Mouse (Mus musculus) limb, embryonic 13.5 days (tissue): ENCODE measurements around the gene Sdccag8. TPM values are rescaled to one million over a fixed set of nuclear protein-coding genes. Genes with fewer than 3 reads are reported as not detected.

ENCODE experiments used
- ATAC-seq: fragments of 200-750 bp; cut with Nextera tagmentation; 2 replicates; pipeline ENCODE4 v1.8.0; 2017; ENCODE audit warnings: low read depth, moderate number of reproducible peaks, moderate TSS enrichment; ENCODE audit not compliant: low FRiP score
- H3K27ac ChIP-seq: fragments of 300-500 bp; sonication (generic); 2 replicates; pipeline ENCODE4 v1.5.1; 2015; ENCODE audit warnings: inconsistent platforms, mild to moderate bottlenecking, moderate library complexity
- H3K27me3 ChIP-seq: fragments of 300-500 bp; sonication (generic); 2 replicates; pipeline ENCODE4 v1.6.1; 2015; ENCODE audit warnings: mild to moderate bottlenecking, inconsistent platforms
- H3K36me3 ChIP-seq: fragments of 300-500 bp; sonication (generic); 2 replicates; pipeline ENCODE4 v1.6.1; 2015; ENCODE audit warnings: inconsistent platforms, mild to moderate bottlenecking, moderate library complexity
- H3K4me1 ChIP-seq: fragments of 300-500 bp; sonication (generic); 2 replicates; pipeline ENCODE4 v1.6.1; 2015; ENCODE audit warnings: inconsistent platforms
- H3K4me2 ChIP-seq: fragments of 300-500 bp; sonication (generic); replicated peaks from 2 replicates; pipeline ENCODE4 v1.6.1; 2015; ENCODE audit warnings: inconsistent platforms, mild to moderate bottlenecking, moderate library complexity
- H3K4me3 ChIP-seq: fragments of 300-500 bp; sonication (generic); 2 replicates; pipeline ENCODE4 v1.5.1; 2015; ENCODE audit warnings: moderate library complexity, mild to moderate bottlenecking, inconsistent platforms
- H3K9ac ChIP-seq: fragments of 300-500 bp; sonication (generic); 2 replicates; pipeline ENCODE4 v1.6.1; 2015; ENCODE audit warnings: mild to moderate bottlenecking, inconsistent platforms
- H3K9me3 ChIP-seq: fragments of 300-500 bp; sonication (generic); 2 replicates; pipeline ENCODE4 v1.6.1; 2016; ENCODE audit warnings: inconsistent platforms
- WGBS: fragments of 180-500 bp; shearing (Covaris S2); methylation state at CpG from one replicate; pipeline ENCODE4 v1.1.7; 2015; 5-methylcytosine and 5-hydroxymethylcytosine counted together
- polyA plus RNA-seq: library from polyadenylated mRNA; unstranded; fragments of >200 nt; fragmentation: Nextera tagmentation; extraction: Ambion mirVana; gene quantifications from 2 replicates; pipeline ENCODE4 v1.2.1, GENCODE M21; 2015

The Sdccag8 gene
- polyA plus RNA-seq, 1 experiment from 2014 or later: 15.5 TPM

- H3K27me3 ChIP-seq: no peaks in the 10 kb centered on the region
- 97% methylated on average over 1 of the region's 1 CpGs for WGBS
- ATAC-seq: no peak
Observed at GRCm38 (mm10) chr1:177031196-177031595, 216.7 kb downstream of the Sdccag8 start.

GRCm38 (mm10) chr1:177032233-177032632 is 217.8 kb downstream of the Sdccag8 start:
- 14% methylated on average over 1 of the region's 1 CpGs for WGBS
- no peak overlapping the region for H3K9ac ChIP-seq
- no peaks in the 10 kb centered on the region for H3K9me3 ChIP-seq
- no peaks in the 10 kb centered on the region for H3K27me3 ChIP-seq
- no peak for ATAC-seq
- H3K27ac ChIP-seq: no peak overlapping the region
- H3K4me1 ChIP-seq: no peaks in the 10 kb centered on the region
- no peak overlapping the region for H3K4me3 ChIP-seq
- H3K36me3 ChIP-seq: peaks cover 14% of the 10 kb centered on the region; the same call in 1 of the 2 replicates
- H3K4me2 ChIP-seq: no peak overlapping the region

More at GRCm38 (mm10) chr1:177031196-177031595, 216.7 kb downstream of the Sdccag8 start:
- H3K9me3 ChIP-seq: no peaks in the 10 kb centered on the region
- H3K9ac ChIP-seq: no peak overlapping the region
- no peak overlapping the region for H3K27ac ChIP-seq
- H3K36me3 ChIP-seq: peaks cover 14% of the 10 kb centered on the region; the same call in 1 of the 2 replicates
- no peaks in the 10 kb centered on the region for H3K4me1 ChIP-seq
- H3K4me3 ChIP-seq: no peak overlapping the region
- H3K4me2 ChIP-seq: no peak overlapping the region

- ATAC-seq: no peak
- Histone ChIP-seq H3K27ac (no peak overlapping the region), H3K4me2 (no peak overlapping the region), H3K9me3 (no peaks in the 10 kb centered on the region), H3K36me3 (0 out of 2 replicates have a peak, but pooled peaks cover 5% of the 10 kb centered on the region), H3K9ac (no peak overlapping the region), H3K4me3 (no peak overlapping the region), H3K4me1 (no peaks in the 10 kb centered on the region), H3K27me3 (no peaks in the 10 kb centered on the region)
- 91% methylated on average over 2 of the region's 2 CpGs for WGBS
Observed at GRCm38 (mm10) chr1:177035460-177035859, 221.0 kb downstream of the Sdccag8 start.

- 63% methylated on average over 2 of the region's 2 CpGs for WGBS
- no peak overlapping the region for H3K9ac ChIP-seq
- no peak overlapping the region for H3K4me3 ChIP-seq
- ATAC-seq: no peak
- no peaks in the 10 kb centered on the region for H3K4me1 ChIP-seq
- no peaks in the 10 kb centered on the region for H3K27me3 ChIP-seq
- H3K27ac ChIP-seq: no peak overlapping the region
- no peak overlapping the region for H3K4me2 ChIP-seq
- H3K9me3 ChIP-seq: no peaks in the 10 kb centered on the region
- no peaks in the 10 kb centered on the region for H3K36me3 ChIP-seq
Observed at GRCm38 (mm10) chr1:177038383-177038782, 223.9 kb downstream of the Sdccag8 start.

- Histone ChIP-seq H3K4me3 (no peak overlapping the region), H3K27me3 (no peaks in the 10 kb centered on the region), H3K4me2 (no peak overlapping the region), H3K9me3 (no peaks in the 10 kb centered on the region), H3K9ac (no peak overlapping the region), H3K27ac (no peak overlapping the region), H3K36me3 (no peaks in the 10 kb centered on the region), H3K4me1 (no peaks in the 10 kb centered on the region)
- WGBS: 87% methylated on average over 6 of the region's 6 CpGs
- ATAC-seq: no peak
Observed at GRCm38 (mm10) chr1:177039093-177039674, 224.7 kb downstream of the Sdccag8 start.

- Histone ChIP-seq H3K4me1 (no peaks in the 10 kb centered on the region), H3K36me3 (no peaks in the 10 kb centered on the region), H3K9ac (no peak overlapping the region), H3K9me3 (no peaks in the 10 kb centered on the region), H3K27me3 (no peaks in the 10 kb centered on the region), H3K4me3 (no peak overlapping the region), H3K4me2 (no peak overlapping the region), H3K27ac (no peak overlapping the region)
- ATAC-seq: no peak
- WGBS: 67% methylated on average over 4 of the region's 4 CpGs
Observed at GRCm38 (mm10) chr1:177040058-177040457, 225.6 kb downstream of the Sdccag8 start.

- H3K4me1 ChIP-seq: no peaks in the 10 kb centered on the region
- no peaks in the 10 kb centered on the region for H3K27me3 ChIP-seq
- H3K27ac ChIP-seq: no peak overlapping the region
- H3K9me3 ChIP-seq: no peaks in the 10 kb centered on the region
- H3K4me2 ChIP-seq: no peak overlapping the region
- no peak overlapping the region for H3K9ac ChIP-seq
- H3K36me3 ChIP-seq: 0 out of 2 replicates have a peak, but pooled peaks cover 4% of the 10 kb centered on the region
- ATAC-seq: no peak
- H3K4me3 ChIP-seq: no peak overlapping the region
Observed at GRCm38 (mm10) chr1:177045885-177046284, 231.4 kb downstream of the Sdccag8 start.

GRCm38 (mm10) chr1:177046963-177047362 is 232.5 kb downstream of the Sdccag8 start:
- Histone ChIP-seq H3K4me2 (no peak overlapping the region), H3K9me3 (no peaks in the 10 kb centered on the region), H3K36me3 (0 out of 2 replicates have a peak, but pooled peaks cover 4% of the 10 kb centered on the region), H3K4me3 (no peak overlapping the region), H3K27me3 (no peaks in the 10 kb centered on the region), H3K9ac (no peak overlapping the region), H3K4me1 (0 out of 2 replicates have a peak, but pooled peaks cover 7% of the 10 kb centered on the region), H3K27ac (no peak overlapping the region)
- no peak for ATAC-seq
- WGBS: 73% methylated on average over 2 of the region's 2 CpGs

GRCm38 (mm10) chr1:177048773-177049172 is 234.3 kb downstream of the Sdccag8 start:
- Histone ChIP-seq H3K36me3 (0 out of 2 replicates have a peak, but pooled peaks cover 4% of the 10 kb centered on the region), H3K27me3 (no peaks in the 10 kb centered on the region), H3K9ac (no peak overlapping the region), H3K4me1 (0 out of 2 replicates have a peak, but pooled peaks cover 7% of the 10 kb centered on the region), H3K4me2 (no peak overlapping the region), H3K27ac (no peak overlapping the region), H3K4me3 (no peak overlapping the region), H3K9me3 (no peaks in the 10 kb centered on the region)
- WGBS: 92% methylated on average over 2 of the region's 2 CpGs
- no peak for ATAC-seq

- H3K4me3 ChIP-seq: no peak overlapping the region
- no peak overlapping the region for H3K4me2 ChIP-seq
- no peak overlapping the region for H3K27ac ChIP-seq
- 0 out of 2 replicates have a peak, but pooled peaks cover 7% of the 10 kb centered on the region for H3K4me1 ChIP-seq
- H3K27me3 ChIP-seq: no peaks in the 10 kb centered on the region
- no peaks in the 10 kb centered on the region for H3K9me3 ChIP-seq
- ATAC-seq: no peak
- no peak overlapping the region for H3K9ac ChIP-seq
- 0 out of 2 replicates have a peak, but pooled peaks cover 4% of the 10 kb centered on the region for H3K36me3 ChIP-seq
- 75% methylated on average over 11 of the region's 11 CpGs for WGBS
Observed at GRCm38 (mm10) chr1:177051366-177051963, 237.0 kb downstream of the Sdccag8 start.

- Histone ChIP-seq H3K4me3 (no peak overlapping the region), H3K9me3 (no peaks in the 10 kb centered on the region), H3K27ac (no peak overlapping the region), H3K4me1 (0 out of 2 replicates have a peak, but pooled peaks cover 7% of the 10 kb centered on the region), H3K9ac (no peak overlapping the region), H3K27me3 (no peaks in the 10 kb centered on the region), H3K36me3 (no peaks in the 10 kb centered on the region), H3K4me2 (no peak overlapping the region)
- no peak for ATAC-seq
- WGBS: 63% methylated on average over 2 of the region's 2 CpGs
Observed at GRCm38 (mm10) chr1:177054891-177055290, 240.4 kb downstream of the Sdccag8 start.

GRCm38 (mm10) chr1:177061761-177062160 is 247.3 kb downstream of the Sdccag8 start:
- H3K4me2 ChIP-seq: no peak overlapping the region
- H3K27me3 ChIP-seq: no peaks in the 10 kb centered on the region
- no peaks in the 10 kb centered on the region for H3K9me3 ChIP-seq
- no peaks in the 10 kb centered on the region for H3K4me1 ChIP-seq
- ATAC-seq: no peak
- H3K27ac ChIP-seq: no peak overlapping the region
- no peak overlapping the region for H3K9ac ChIP-seq
- H3K36me3 ChIP-seq: peaks cover 10% of the 10 kb centered on the region
- H3K4me3 ChIP-seq: no peak overlapping the region
- 87% methylated on average over 2 of the region's 2 CpGs for WGBS
